Mouse (Mus musculus) ES-E14 (cell line): ENCODE measurements at regions not wholly inside any gene's neighbourhood (a gene's known extent, or its start where the extent isn't known, plus 50 kb on each side); places are given as distances from the start of the nearest gene placed in this dataset.

Experiments used
- MAFK ChIP-seq: IDR thresholded peaks from 2 replicates; pipeline ENCODE4 v1.6.1; 2014; ENCODE audit warnings: mild to moderate bottlenecking, low read depth, low read length, inconsistent platforms; ENCODE audit not compliant: insufficient read depth
- ZNF384 ChIP-seq: IDR thresholded peaks from 2 replicates; pipeline ENCODE4 v1.6.1; 2012; ENCODE audit warnings: low read depth, low read length, inconsistent platforms

GRCm38 (mm10) chr16:30744237-30744636, 144.7 kb downstream of the Fam43a start:
- no peak for TF ChIP-seq MAFK
- TF ChIP-seq ZNF384, result no peak
